Mouse (Mus musculus) brown adipose tissue, adult 24 weeks (tissue): ENCODE results near the gene Mcfd2. TPM values are rescaled to one million over a fixed set of nuclear protein-coding genes. Genes with fewer than 3 reads are reported as not detected.

ENCODE experiments used
- H3K27ac ChIP-seq: fragments of 200-500 bp; replicated peaks from 2 replicates; pipeline ENCODE4 v1.5.1; 2012; ENCODE audit warnings: low read depth, mild to moderate bottlenecking, low read length
- H3K4me1 ChIP-seq: fragments of 200-500 bp; 2 replicates; pipeline ENCODE4 v1.6.1; 2012; ENCODE audit warnings: low read length, mixed read lengths; ENCODE audit not compliant: control insufficient read depth, insufficient read depth, insufficient read length
- H3K4me3 ChIP-seq: fragments of 200-500 bp; 2 replicates; pipeline ENCODE4 v1.5.1; 2012; ENCODE audit warnings: low read depth, mild to moderate bottlenecking, low read length, moderate library complexity; ENCODE audit not compliant: insufficient read depth
- polyA plus RNA-seq: library from polyadenylated mRNA; stranded (reverse); fragments of >200 nt; gene quantifications from 2 replicates; pipeline ENCODE4 v1.2.4, GENCODE M21; 2012; ENCODE audit not compliant: missing spikeins, insufficient read depth, insufficient read length

The Mcfd2 gene
- polyA plus RNA-seq, 1 experiment = 71.9 TPM

DNA sequence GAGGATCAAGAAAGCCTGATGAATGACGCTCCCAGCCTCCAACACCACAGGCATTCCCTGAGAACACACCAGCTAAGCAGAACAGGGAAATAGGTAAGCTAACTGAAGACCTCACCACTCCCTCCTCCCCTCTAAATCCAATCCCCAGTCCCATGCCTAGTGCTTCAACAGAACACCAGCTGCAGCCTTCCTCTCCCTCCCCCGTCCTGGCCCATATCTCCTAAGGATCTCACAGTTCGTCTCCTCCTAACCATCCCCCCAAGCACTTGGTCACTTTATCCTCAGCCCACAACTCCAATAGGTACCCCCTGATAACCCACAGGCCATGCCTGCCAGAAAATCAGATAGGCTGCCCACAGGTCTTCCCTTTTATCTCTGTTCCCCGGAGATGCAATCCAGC is 37.9 kb downstream of the Mcfd2 start:
- Histone ChIP-seq H3K4me3 (no peak overlapping the region), H3K27ac (no peak overlapping the region), H3K4me1 (0 out of 2 replicates have a peak, but pooled peaks cover 2% of the 10 kb centered on the region)

- H3K27ac ChIP-seq = no peak overlapping the region
These were observed 39.6 kb downstream of the Mcfd2 start for GRCm38 (mm10) chr17:87226079-87226640.

DNA sequence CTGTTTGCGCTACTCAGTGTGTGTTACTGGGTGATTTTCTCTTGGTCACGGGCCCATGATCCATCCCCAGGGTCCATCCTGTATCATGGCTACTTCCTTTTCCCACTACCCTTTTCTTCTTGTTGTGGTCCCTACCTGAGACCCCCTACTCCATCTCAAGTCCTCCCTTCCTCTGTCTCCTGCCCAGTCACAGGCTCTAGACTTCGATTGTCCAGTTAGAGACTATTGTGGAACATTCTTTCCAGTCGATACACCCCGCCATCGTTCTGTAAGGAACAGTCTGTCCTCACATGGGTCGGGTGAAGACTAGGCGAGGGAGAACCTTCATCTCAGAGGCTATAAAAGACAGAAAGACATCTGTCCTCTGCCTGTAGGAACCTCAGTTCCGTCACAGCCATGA is 40.4 kb downstream of the Mcfd2 start:
- Histone ChIP-seq H3K27ac (no peak overlapping the region), H3K4me3 (no peak overlapping the region), H3K4me1 (0 out of 2 replicates have a peak, but pooled peaks cover 2% of the 10 kb centered on the region)

More at GRCm38 (mm10) chr17:87226079-87226640, 39.6 kb downstream of the Mcfd2 start:
- Histone ChIP-seq H3K4me3 (no peak overlapping the region), H3K4me1 (0 out of 2 replicates have a peak, but pooled peaks cover 2% of the 10 kb centered on the region)

- H3K4me1 ChIP-seq = 0 out of 2 replicates have a peak, but pooled peaks cover 2% of the 10 kb centered on the region
- no peak overlapping the region for H3K4me3 ChIP-seq
- H3K27ac ChIP-seq = no peak overlapping the region
These were observed 41.3 kb downstream of the Mcfd2 start for GRCm38 (mm10) chr17:87224461-87224860.

DNA sequence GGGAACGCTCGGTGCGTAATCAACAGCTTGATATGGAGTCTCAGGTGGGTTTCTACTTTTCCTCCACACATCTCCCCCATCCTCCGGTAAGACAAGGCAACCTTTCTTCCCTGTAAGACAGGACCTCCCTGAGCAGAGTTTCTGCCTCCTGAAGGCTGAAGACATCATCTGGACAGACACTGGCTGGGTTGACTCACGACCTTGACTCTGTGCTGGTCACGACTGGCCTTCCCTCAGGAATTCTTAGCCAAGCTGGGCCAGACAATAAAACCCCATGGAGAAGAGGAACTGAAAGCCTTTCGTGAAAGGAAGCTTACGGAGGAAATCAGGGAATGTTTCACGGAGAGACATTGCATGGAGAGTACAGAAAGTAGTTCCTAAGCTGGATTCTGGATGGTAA is 46.3 kb downstream of the Mcfd2 start:
- Histone ChIP-seq H3K4me1 (no peaks in the 10 kb centered on the region), H3K4me3 (no peak overlapping the region), H3K27ac (no peak overlapping the region)

- Histone ChIP-seq H3K27ac (no peak overlapping the region), H3K4me1 (no peaks in the 10 kb centered on the region), H3K4me3 (no peak overlapping the region)
These were observed 51.2 kb downstream of the Mcfd2 start for GRCm38 (mm10) chr17:87214523-87214922.

- Histone ChIP-seq H3K4me3 (no peak overlapping the region), H3K4me1 (no peaks in the 10 kb centered on the region), H3K27ac (no peak overlapping the region)
These were observed 55.2 kb downstream of the Mcfd2 start for GRCm38 (mm10) chr17:87210525-87210924.

GRCm38 (mm10) chr17:87206885-87207284 is 58.9 kb downstream of the Mcfd2 start:
- Histone ChIP-seq H3K4me3 (no peak overlapping the region), H3K27ac (no peak overlapping the region), H3K4me1 (peaks cover 2% of the 10 kb centered on the region)

Other genes with a start within 250 kb of the Mcfd2 start
- 9.2 and 11.6 TPM in 2 replicates for gene Pigf, start 240.5 kb downstream of the Mcfd2 start, polyA plus RNA-seq
- gene Cript, start 240.4 kb downstream of the Mcfd2 start, polyA plus RNA-seq = 96.6 and 131 TPM in 2 replicates
- 12.3 and 14.0 TPM in 2 replicates for gene Socs5, start 158.3 kb downstream of the Mcfd2 start, polyA plus RNA-seq
- gene Ttc7, start 17.0 kb upstream of the Mcfd2 start, polyA plus RNA-seq = 8.9 and 9.5 TPM in 2 replicates
- gene Stpg4, start 161.8 kb upstream of the Mcfd2 start, polyA plus RNA-seq = not detected in 2 replicates
- gene Calm2, start 181.0 kb upstream of the Mcfd2 start, polyA plus RNA-seq = 250 and 275 TPM in 2 replicates